Mouse (Mus musculus) forebrain, embryonic 11.5 days (tissue): Measurements from ENCODE around the gene Acyp1. TPM values are rescaled to one million over a fixed set of nuclear protein-coding genes. Genes with fewer than 3 reads are reported as not detected.
A peak's percentile ranks its signal among the peaks of the same experiment; 100 is the strongest.

Experiments
- ATAC-seq: fragments of 200-750 bp; cut with Nextera tagmentation; replicated peaks from 2 replicates; pipeline ENCODE4 v1.8.0; 2017; ENCODE audit warnings: moderate TSS enrichment; ENCODE audit not compliant: low FRiP score
- DNase-seq: peaks from one replicate; pipeline ENCODE4 v3.0.0-alpha.2; 2017; ENCODE audit warnings: low spot score
- H3K27ac ChIP-seq: fragments of 300-500 bp; sonication (generic); 2 replicates; pipeline ENCODE4 v1.5.1; 2014; ENCODE audit warnings: low read depth, low read length
- H3K27me3 ChIP-seq: fragments of 300-500 bp; sonication (generic); 2 replicates; pipeline ENCODE4 v1.6.1; 2014; ENCODE audit warnings: mild to moderate bottlenecking, low read length, mixed read lengths; ENCODE audit not compliant: control insufficient read depth, insufficient read depth
- H3K36me3 ChIP-seq: fragments of 300-500 bp; sonication (generic); 2 replicates; pipeline ENCODE4 v1.6.1; 2014; ENCODE audit warnings: mild to moderate bottlenecking, low read length, moderate library complexity, mixed read lengths; ENCODE audit not compliant: control insufficient read depth, insufficient read depth
- H3K4me1 ChIP-seq: fragments of 300-500 bp; sonication (generic); replicated peaks from 2 replicates; pipeline ENCODE4 v1.6.1; 2014; ENCODE audit warnings: low read length, mixed read lengths; ENCODE audit not compliant: control insufficient read depth, insufficient read depth
- H3K4me2 ChIP-seq: fragments of 300-500 bp; sonication (generic); 2 replicates; pipeline ENCODE4 v1.6.1; 2014; ENCODE audit warnings: low read depth, mild to moderate bottlenecking, low read length, moderate library complexity, mixed read lengths; ENCODE audit not compliant: severe bottlenecking
- H3K4me3 ChIP-seq: fragments of 300-500 bp; sonication (generic); 2 replicates; pipeline ENCODE4 v1.5.1; 2014; ENCODE audit warnings: low read depth, low read length
- H3K9ac ChIP-seq: fragments of 300-500 bp; sonication (generic); 2 replicates; pipeline ENCODE4 v1.6.1; 2014; ENCODE audit warnings: low read length
- H3K9me3 ChIP-seq: fragments of 300-500 bp; sonication (generic); 2 replicates; pipeline ENCODE4 v1.6.1; 2016; ENCODE audit warnings: low read length, mixed read lengths; ENCODE audit not compliant: control insufficient read depth
- WGBS: fragments of 180-500 bp; shearing (Covaris S2); extraction: QIAGEN DNeasy Blood & Tissue Kit; methylation state at CpG from one replicate; pipeline ENCODE4 v1.1.7; 2014; 5-methylcytosine and 5-hydroxymethylcytosine counted together
- polyA plus RNA-seq: library from polyadenylated mRNA; unstranded; fragments of >200 nt; fragmentation: Nextera tagmentation; extraction: Ambion mirVana; gene quantifications from 2 replicates; pipeline ENCODE4 v1.2.1, GENCODE M21; 2014

Gene Acyp1
- polyA plus RNA-seq, 1 experiment from 2014 or later = 61.9 TPM

GRCm38 (mm10) chr12:85266248-85266647, 22.0 kb downstream of the Acyp1 start:
- no peak overlapping the region for H3K27ac ChIP-seq
- ATAC-seq = no peak
- no peak overlapping the region for H3K9ac ChIP-seq
- no peak overlapping the region for H3K4me2 ChIP-seq
- H3K27me3 ChIP-seq = no peaks in the 10 kb centered on the region
- no peak overlapping the region for H3K4me3 ChIP-seq
- H3K36me3 ChIP-seq = no peaks in the 10 kb centered on the region
- H3K4me1 ChIP-seq = no peaks in the 10 kb centered on the region; the same call in 1 of the 2 replicates
- 92% methylated on average over 3 of the region's 3 CpGs for WGBS
- no peak for DNase-seq
- no peaks in the 10 kb centered on the region for H3K9me3 ChIP-seq

GRCm38 (mm10) chr12:85264940-85265339, 23.3 kb downstream of the Acyp1 start:
- 73% methylated on average over 7 of the region's 7 CpGs for WGBS
- no peak for DNase-seq
- H3K9ac ChIP-seq = no peak overlapping the region

GRCm38 (mm10) chr12:85264531-85264930, 23.7 kb downstream of the Acyp1 start:
- 93% methylated on average over 8 of the region's 8 CpGs for WGBS

More at GRCm38 (mm10) chr12:85264940-85265339, 23.3 kb downstream of the Acyp1 start:
- Histone ChIP-seq H3K27ac (no peak overlapping the region), H3K27me3 (no peaks in the 10 kb centered on the region), H3K4me3 (no peak overlapping the region), H3K36me3 (no peaks in the 10 kb centered on the region), H3K9me3 (no peaks in the 10 kb centered on the region), H3K4me1 (no peaks in the 10 kb centered on the region; the same call in 1 of the 2 replicates), H3K4me2 (no peak overlapping the region)
- no peak for ATAC-seq

GRCm38 (mm10) chr12:85263190-85263589, 25.0 kb downstream of the Acyp1 start:
- 84% methylated on average over 5 of the region's 5 CpGs for WGBS

More at GRCm38 (mm10) chr12:85264531-85264930, 23.7 kb downstream of the Acyp1 start:
- Histone ChIP-seq H3K27me3 (no peaks in the 10 kb centered on the region), H3K27ac (no peak overlapping the region), H3K9ac (no peak overlapping the region), H3K4me1 (no peaks in the 10 kb centered on the region), H3K4me3 (no peak overlapping the region), H3K36me3 (no peaks in the 10 kb centered on the region), H3K9me3 (no peaks in the 10 kb centered on the region), H3K4me2 (no peak overlapping the region)
- ATAC-seq = no peak
- no peak for DNase-seq

GRCm38 (mm10) chr12:85262489-85262888, 25.7 kb downstream of the Acyp1 start:
- 61% methylated on average over 10 of the region's 10 CpGs for WGBS
- H3K27ac ChIP-seq = no peak overlapping the region
- ATAC-seq (no peak), DNase-seq (peak; percentile 56)
- H3K27me3 ChIP-seq = no peaks in the 10 kb centered on the region
- H3K4me1 ChIP-seq = no peaks in the 10 kb centered on the region
- H3K4me3 ChIP-seq = no peak overlapping the region
- H3K4me2 ChIP-seq = no peak overlapping the region
- H3K9me3 ChIP-seq = no peaks in the 10 kb centered on the region
- H3K9ac ChIP-seq = no peak overlapping the region
- H3K36me3 ChIP-seq = no peaks in the 10 kb centered on the region

More at GRCm38 (mm10) chr12:85263190-85263589, 25.0 kb downstream of the Acyp1 start:
- Histone ChIP-seq H3K9me3 (no peaks in the 10 kb centered on the region), H3K9ac (no peak overlapping the region), H3K27ac (no peak overlapping the region), H3K27me3 (no peaks in the 10 kb centered on the region), H3K4me2 (no peak overlapping the region), H3K4me1 (no peaks in the 10 kb centered on the region), H3K36me3 (no peaks in the 10 kb centered on the region), H3K4me3 (no peak overlapping the region)
- DNase-seq = no peak
- ATAC-seq = no peak

GRCm38 (mm10) chr12:85257008-85257639, 31.1 kb downstream of the Acyp1 start:
- H3K27me3 ChIP-seq = no peaks in the 10 kb centered on the region
- ATAC-seq (no peak), DNase-seq (no peak)
- H3K4me1 ChIP-seq = no peaks in the 10 kb centered on the region
- H3K9ac ChIP-seq = no peak overlapping the region
- WGBS = 90% methylated on average over 7 of the region's 7 CpGs
- no peaks in the 10 kb centered on the region for H3K9me3 ChIP-seq
- no peak overlapping the region for H3K27ac ChIP-seq
- H3K36me3 ChIP-seq = no peaks in the 10 kb centered on the region
- H3K4me2 ChIP-seq = no peak overlapping the region
- no peak overlapping the region for H3K4me3 ChIP-seq

- no peaks in the 10 kb centered on the region for H3K27me3 ChIP-seq
- WGBS = 77% methylated on average over 7 of the region's 7 CpGs
- no peaks in the 10 kb centered on the region for H3K9me3 ChIP-seq
- no peaks in the 10 kb centered on the region for H3K4me1 ChIP-seq
- H3K36me3 ChIP-seq = no peaks in the 10 kb centered on the region
- DNase-seq (no peak), ATAC-seq (no peak)
- no peak overlapping the region for H3K9ac ChIP-seq
- no peak overlapping the region for H3K27ac ChIP-seq
- H3K4me3 ChIP-seq = no peak overlapping the region
- no peak overlapping the region for H3K4me2 ChIP-seq
Measured at GRCm38 (mm10) chr12:85256074-85256751, 32.0 kb downstream of the Acyp1 start.

- no peaks in the 10 kb centered on the region for H3K9me3 ChIP-seq
- no peak overlapping the region for H3K4me2 ChIP-seq
- 86% methylated on average over 3 of the region's 3 CpGs for WGBS
- DNase-seq (no peak), ATAC-seq (no peak)
- H3K4me3 ChIP-seq = no peak overlapping the region
- H3K27ac ChIP-seq = no peak overlapping the region
- H3K36me3 ChIP-seq = no peaks in the 10 kb centered on the region
- no peaks in the 10 kb centered on the region for H3K4me1 ChIP-seq
- no peak overlapping the region for H3K9ac ChIP-seq
- H3K27me3 ChIP-seq = no peaks in the 10 kb centered on the region
Measured at GRCm38 (mm10) chr12:85252083-85252482, 36.2 kb downstream of the Acyp1 start.
